Mouse (Mus musculus) bone marrow, adult 2 months (tissue): ENCODE results near the gene Cdkl5. TPM values are rescaled to one million over a fixed set of nuclear protein-coding genes. Genes with fewer than 3 reads are reported as not detected.

Experiments used
- H3K27ac ChIP-seq: fragments of 200-500 bp; 2 replicates; pipeline ENCODE4 v1.5.1; 2012; ENCODE audit warnings: low read depth, mild to moderate bottlenecking, control low read depth, inconsistent platforms, low read length; ENCODE audit not compliant: control insufficient read depth, poor library complexity, insufficient read depth
- H3K4me1 ChIP-seq: fragments of 200-500 bp; 2 replicates; pipeline ENCODE4 v1.6.1; 2011; ENCODE audit warnings: low read length; ENCODE audit not compliant: control insufficient read depth, insufficient read depth
- H3K4me3 ChIP-seq: fragments of 200-500 bp; replicated peaks from 2 replicates; pipeline ENCODE3; 2011; ENCODE audit warnings: mild to moderate bottlenecking, low read depth, low read length, control low read depth; ENCODE audit not compliant: control insufficient read depth
- CTCF ChIP-seq: fragments of 200-500 bp; IDR thresholded peaks from 2 replicates; pipeline ENCODE4 v1.5.1; 2011; ENCODE audit warnings: low read length, control low read depth; ENCODE audit not compliant: control insufficient read depth, insufficient read depth
- POLR2A ChIP-seq: fragments of 200-500 bp; IDR thresholded peaks from 2 replicates; pipeline ENCODE4 v1.6.1; 2011; ENCODE audit warnings: low read depth, mild to moderate bottlenecking, control low read depth, low read length, borderline replicate concordance; ENCODE audit not compliant: control insufficient read depth
- WGBS: fragments of 180-500 bp; shearing (Covaris S2); methylation state at CpG from one replicate; pipeline ENCODE4 v1.1.7; 2018; 5-methylcytosine and 5-hydroxymethylcytosine counted together
- polyA plus RNA-seq: library from polyadenylated mRNA; stranded (reverse); fragments of >200 nt; gene quantifications from 2 replicates; pipeline ENCODE4 v1.2.4, GENCODE M21; 2011; ENCODE audit warnings: low replicate concordance; ENCODE audit not compliant: missing spikeins, insufficient read depth, insufficient read length

Cdkl5 gene
- polyA plus RNA-seq, 1 experiment: 1.7 TPM

DNA sequence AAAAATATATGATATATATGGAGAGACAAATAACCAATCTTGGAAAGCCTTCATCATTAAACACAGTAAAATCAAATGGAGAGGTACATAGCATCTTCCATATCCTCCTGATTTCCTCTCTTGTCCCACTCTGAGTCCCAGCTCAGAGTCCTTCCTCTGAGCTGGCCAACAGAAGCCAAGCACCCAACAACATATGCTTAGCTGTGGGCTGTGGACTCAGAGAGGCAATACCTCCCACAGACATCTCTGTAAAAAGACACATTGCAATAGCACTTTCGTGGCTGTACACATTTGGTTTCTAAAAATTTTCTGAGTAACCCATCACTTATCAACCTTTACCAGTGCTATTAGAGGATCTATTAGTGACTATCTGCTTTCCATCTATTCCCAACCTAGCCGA lies 44.9 kb downstream of the Cdkl5 start:
- WGBS: 67% methylated on average over 2 of the region's 2 CpGs
- H3K27ac ChIP-seq: no peak overlapping the region

GRCm38 (mm10) chrX:160944722-160945121 lies 49.8 kb downstream of the Cdkl5 start:
- H3K27ac ChIP-seq: no peak overlapping the region
- TF ChIP-seq POLR2A (no peak), CTCF (no peak)
- no peaks in the 10 kb centered on the region for H3K4me1 ChIP-seq
- 75% methylated on average over 4 of the region's 4 CpGs for WGBS
- H3K4me3 ChIP-seq: no peak overlapping the region

More for the DNA sequence above, 44.9 kb downstream of the Cdkl5 start:
- Histone ChIP-seq H3K4me1 (no peaks in the 10 kb centered on the region), H3K4me3 (no peak overlapping the region)
- TF ChIP-seq CTCF (no peak), POLR2A (no peak)

GRCm38 (mm10) chrX:160935541-160935940 lies 59.0 kb downstream of the Cdkl5 start:
- no peak for TF ChIP-seq CTCF
- no peak for TF ChIP-seq POLR2A
- Histone ChIP-seq H3K27ac (no peak overlapping the region), H3K4me3 (no peak overlapping the region), H3K4me1 (no peaks in the 10 kb centered on the region)
- 63% methylated on average over 1 of the region's 1 CpGs for whole genome bisulfite sequencing

GRCm38 (mm10) chrX:160930656-160931055 lies 63.8 kb downstream of the Cdkl5 start:
- H3K4me3 ChIP-seq: no peak overlapping the region
- TF ChIP-seq POLR2A: no peak
- TF ChIP-seq CTCF: no peak
- H3K4me1 ChIP-seq: no peaks in the 10 kb centered on the region
- no peak overlapping the region for H3K27ac ChIP-seq

DNA sequence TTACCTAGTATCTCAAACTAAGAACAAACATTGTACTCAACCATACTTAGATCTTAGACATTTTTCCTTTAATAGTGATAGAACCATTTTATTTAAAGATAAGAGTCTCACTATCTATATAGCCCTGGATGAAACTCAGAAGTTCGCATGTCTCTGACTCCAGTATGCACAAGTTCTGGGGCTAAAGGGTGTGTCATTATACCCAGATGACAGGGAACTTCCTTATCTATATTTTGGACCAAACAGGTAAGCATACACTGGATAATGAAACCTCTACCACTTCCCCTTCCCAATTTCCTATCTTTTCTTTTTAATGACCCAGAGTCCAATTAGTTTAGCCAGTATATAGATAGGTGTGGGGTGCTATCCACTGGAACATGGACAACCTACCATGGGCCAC lies 65.6 kb downstream of the Cdkl5 start:
- H3K27ac ChIP-seq: no peak overlapping the region
- no peak overlapping the region for H3K4me3 ChIP-seq
- TF ChIP-seq POLR2A (no peak), CTCF (no peak)
- no peaks in the 10 kb centered on the region for H3K4me1 ChIP-seq
- WGBS: 53% methylated on average over 1 of the region's 1 CpGs

GRCm38 (mm10) chrX:160919022-160919637 lies 75.4 kb downstream of the Cdkl5 start:
- no peaks in the 10 kb centered on the region for H3K4me1 ChIP-seq
- H3K4me3 ChIP-seq: no peak overlapping the region
- TF ChIP-seq POLR2A: no peak
- no peak for TF ChIP-seq CTCF
- 72% methylated on average over 3 of the region's 3 CpGs for WGBS
- no peak overlapping the region for H3K27ac ChIP-seq

DNA sequence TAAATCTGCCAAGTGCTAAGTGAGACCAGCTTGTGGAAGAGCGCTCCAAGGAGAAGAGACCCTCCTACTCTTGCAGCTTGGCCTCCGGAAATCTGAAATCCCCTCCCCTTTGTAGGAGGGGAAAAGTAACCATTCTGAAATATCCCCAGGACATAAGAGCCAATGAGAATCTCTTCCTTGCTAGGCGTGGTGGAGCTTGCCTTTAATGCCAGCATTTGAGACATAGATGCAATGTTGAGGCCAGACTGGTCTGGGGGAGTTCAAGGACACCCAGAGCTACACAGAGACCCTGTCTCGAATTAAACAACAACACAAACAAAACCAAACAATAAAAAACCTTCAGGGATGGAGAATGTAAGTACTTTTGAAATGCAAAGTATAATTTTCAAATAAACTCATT lies 87.6 kb downstream of the Cdkl5 start, which contains the start of gene Gja6:
Gene Gja6, minus strand, starts transcription at position 101 of the 400 bp plus-strand sequence.
- 70% methylated on average over 4 of the region's 4 CpGs for WGBS
- TF ChIP-seq CTCF: no peak
- TF ChIP-seq POLR2A: no peak
- Histone ChIP-seq H3K4me1 (no peaks in the 10 kb centered on the region), H3K4me3 (no peak within 1 kb of the TSS), H3K27ac (no peak within 1 kb of the TSS)

DNA sequence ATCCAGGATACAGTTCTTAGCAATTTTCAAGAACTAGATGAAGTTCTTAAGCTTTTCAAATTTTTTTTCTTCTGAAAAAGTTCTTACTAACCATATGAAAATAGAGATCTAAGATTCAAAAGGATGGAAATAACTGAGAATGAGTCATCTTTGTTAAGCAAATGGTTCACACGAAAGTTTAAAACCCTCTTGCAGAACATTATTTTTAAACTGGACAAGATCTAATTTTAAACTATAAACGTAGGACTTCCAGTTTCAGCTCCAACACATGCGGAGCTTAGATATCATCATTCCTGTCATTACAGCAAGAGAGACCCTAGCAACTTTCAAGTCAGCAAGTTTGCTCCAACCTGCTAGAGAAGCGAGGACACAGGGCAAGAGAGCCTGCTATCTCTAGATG lies 88.0 kb downstream of the Cdkl5 start:
- 62% methylated on average over 4 of the region's 4 CpGs for WGBS
- no peaks in the 10 kb centered on the region for H3K4me1 ChIP-seq
- TF ChIP-seq POLR2A (no peak), CTCF (no peak)
- H3K27ac ChIP-seq: no peak overlapping the region
- H3K4me3 ChIP-seq: no peak overlapping the region

GRCm38 (mm10) chrX:160905913-160906312 lies 88.6 kb downstream of the Cdkl5 start:
- H3K4me1 ChIP-seq: no peaks in the 10 kb centered on the region
- 58% methylated on average over 4 of the region's 4 CpGs for WGBS
- no peak overlapping the region for H3K27ac ChIP-seq
- no peak overlapping the region for H3K4me3 ChIP-seq
- no peak for TF ChIP-seq CTCF
- no peak for TF ChIP-seq POLR2A
